Mouse (Mus musculus): ENCODE measurements around the gene Il12rb1.

Il12rb1 gene

DNA sequence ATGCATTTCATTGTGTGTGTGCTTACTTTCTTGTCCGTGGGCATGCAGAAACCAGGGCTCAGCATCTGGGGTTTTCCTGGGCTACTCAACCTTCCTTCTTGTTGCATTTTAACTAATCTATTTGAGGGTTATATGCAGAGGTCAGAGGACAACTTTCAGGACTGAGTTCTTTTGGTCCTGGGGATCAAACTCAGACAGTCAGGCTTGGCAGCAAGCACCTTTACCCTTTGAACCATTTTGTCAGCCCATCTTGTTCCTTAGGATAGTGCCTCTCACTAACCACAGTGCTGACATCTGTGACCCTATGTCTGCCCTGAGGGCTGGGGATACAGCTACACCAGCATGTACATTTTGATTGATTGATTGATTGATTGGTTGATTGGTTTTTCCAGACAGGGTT lies 19.5 kb downstream of the Il12rb1 start:
- no peak for DNase-seq (ENCODE audit: low read depth, low spot score)

DNA sequence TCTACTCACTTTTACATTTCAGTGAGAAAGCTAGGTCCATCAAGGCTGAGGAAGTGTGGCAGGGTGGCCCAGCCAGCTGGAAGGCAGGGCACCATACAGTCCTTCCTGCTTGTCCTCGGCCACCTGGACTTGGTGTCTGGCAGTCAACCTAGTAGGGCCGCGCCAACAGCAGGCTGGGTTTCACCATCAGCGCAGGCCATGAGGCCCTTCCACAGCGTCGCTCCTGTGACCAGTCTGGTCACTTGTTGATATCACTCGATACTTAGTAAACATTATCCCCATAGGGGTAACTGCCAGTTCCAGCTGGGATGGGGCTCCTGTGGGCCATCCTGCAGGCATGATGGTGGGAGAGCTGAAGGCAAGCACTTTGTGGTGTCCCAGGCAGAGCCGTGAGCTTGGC lies 23.3 kb downstream of the Il12rb1 start:
- DNase-seq (ENCODE audit: low read depth, low spot score): no peak

DNA sequence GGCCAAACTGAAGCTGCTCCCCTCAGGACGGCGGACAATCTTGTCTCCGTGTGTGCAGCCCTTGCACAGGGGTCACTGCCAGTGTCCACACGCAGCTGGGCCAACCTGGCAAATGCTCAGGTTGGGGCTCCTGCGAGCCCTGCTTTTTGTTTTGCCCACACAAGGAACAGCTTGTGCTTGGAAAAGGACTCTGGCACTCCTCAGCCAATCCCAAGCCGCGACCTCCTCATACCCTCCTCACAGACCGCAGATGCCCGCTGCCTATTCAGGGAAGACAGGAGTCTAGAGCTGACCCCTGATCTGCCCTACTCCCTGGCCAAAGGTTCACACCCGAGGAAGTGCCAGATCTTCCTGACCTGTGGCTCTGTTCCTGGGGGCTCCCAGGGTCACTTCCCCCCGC lies 24.1 kb downstream of the Il12rb1 start:
- DNase-seq (ENCODE audit: low read depth, low spot score): no peak

- DNase-seq (ENCODE audit: low read depth, low spot score): peak; percentile 65
Measured at GRCm38 (mm10) chr8:70833018-70833482, 24.8 kb downstream of the Il12rb1 start.

DNA sequence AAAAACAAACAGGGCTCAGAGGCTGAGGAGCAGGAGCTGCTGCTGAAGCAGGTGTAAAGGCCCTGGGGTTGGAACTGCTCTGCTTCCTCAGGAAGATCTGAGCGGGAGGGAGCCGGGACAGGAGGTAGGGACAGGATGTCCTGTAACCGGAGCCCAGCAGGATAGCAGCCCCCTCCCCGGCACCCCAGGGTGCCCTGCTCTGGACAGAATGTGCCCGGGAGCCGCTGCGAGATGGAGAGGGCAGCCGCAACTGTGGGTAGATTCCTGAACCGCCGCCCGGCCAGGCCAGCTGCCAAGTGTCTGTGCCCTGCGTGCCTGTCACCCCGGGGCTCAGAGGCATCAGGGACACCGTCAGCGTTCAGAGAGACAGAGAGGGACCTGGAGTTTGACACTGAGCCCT lies 25.3 kb downstream of the Il12rb1 start:
- DNase-seq (ENCODE audit: low read depth, low spot score): no peak

DNA sequence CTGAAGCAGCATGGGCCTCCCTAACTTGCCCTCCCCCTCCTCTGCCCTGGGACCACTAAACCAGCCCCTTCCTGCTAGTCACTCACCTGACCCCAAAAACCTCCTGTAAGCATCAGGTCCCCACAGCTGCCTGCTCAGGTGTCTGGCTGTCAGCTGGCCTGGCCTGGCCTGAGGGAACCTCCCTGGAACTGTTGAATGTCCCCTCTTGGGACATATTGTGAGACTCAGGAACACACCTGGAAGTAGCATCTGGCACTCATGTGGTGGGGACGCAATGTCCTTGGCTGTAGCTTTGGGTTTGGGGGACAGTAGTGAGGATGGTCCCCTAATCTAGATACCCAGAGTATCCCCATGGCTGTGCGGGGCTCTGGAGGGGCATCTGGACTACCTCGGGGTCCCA lies 25.8 kb downstream of the Il12rb1 start:
- no peak for DNase-seq (ENCODE audit: low read depth, low spot score)

DNA sequence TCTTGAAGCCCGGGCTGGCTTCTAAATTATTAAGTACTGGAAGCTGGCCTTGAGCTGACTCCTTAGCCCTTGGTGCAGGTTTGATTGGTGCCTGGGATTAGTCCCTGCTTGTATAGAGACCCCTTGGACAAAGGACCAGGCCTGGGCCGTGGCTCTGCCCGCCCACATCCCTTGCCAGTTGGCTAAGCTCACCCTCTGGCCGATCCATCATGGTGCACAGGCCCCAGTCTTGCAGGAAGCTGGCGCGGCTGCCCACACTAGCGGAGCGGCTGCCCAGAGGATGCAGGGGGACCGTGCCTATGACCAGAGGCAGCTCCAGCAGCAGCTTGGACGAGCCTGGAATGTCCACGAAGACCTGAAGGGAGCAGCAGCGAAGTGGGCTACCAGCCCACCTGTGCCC lies 28.4 kb downstream of the Il12rb1 start:
- DNase-seq (ENCODE audit: low read depth, low spot score): no peak

DNA sequence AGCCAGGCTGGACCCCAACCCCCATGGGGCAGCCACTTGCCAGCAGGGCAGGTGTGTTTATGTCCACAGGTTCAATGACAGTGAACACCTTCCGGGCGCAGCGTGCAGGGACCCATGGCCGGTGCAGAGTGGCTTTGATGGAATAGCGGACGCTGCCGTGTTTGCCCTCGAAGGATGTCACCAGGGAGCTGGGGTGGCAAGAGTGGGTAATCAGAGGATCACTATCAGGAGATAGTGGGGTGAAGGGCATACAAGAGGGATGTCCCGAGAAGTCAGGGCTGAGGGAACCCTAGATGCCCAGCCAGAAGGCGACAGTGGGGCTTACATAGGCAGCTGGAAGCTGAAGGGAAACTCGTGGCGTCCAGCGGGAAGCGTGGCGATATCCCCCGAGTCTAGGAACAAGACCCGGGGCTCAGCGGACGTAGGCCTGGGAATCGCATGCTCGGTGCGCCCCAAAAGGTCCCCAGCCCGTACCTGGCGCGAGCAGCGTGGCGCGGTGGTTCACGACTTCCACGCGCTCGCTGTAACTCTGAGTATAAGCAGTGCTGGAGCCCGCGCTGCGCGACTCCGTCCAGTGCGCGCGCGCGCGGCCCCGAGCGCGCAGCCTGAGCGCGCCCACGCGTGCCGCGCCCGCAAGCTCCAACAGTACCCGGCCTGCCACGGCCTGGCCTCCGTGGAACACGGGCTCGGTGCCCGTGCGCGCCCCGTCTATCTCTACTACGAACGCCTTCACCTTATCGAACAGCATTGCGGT lies 30.6 kb downstream of the Il12rb1 start:
- no peak for DNase-seq (ENCODE audit: low read depth, low spot score)

GRCm38 (mm10) chr8:70839408-70840351 lies 31.4 kb downstream of the Il12rb1 start, which contains the start of gene Arrdc2:
TSS of gene Arrdc2 (minus strand) at chr8:70839720.
- peak; percentile 99 for DNase-seq (ENCODE audit: low read depth, low spot score)

DNA sequence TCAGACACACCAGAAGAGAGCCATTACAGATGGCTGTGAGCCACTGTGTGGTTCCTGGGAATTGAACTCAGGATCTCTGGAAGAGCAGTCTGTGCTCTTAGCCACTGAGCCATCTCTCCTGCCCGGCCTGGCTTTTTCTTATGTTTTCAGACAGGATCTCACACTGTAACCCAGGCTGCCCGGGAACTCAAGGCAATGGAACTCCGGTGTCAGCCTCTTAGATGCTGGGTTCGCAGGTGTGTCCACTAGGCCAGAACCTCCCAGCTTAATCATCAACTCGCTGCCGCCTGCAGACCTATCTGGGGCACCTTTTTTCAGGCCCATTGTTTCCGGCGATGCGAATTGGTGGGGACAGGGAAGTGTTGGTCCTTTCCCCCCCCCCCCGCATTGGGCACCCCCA lies 32.3 kb downstream of the Il12rb1 start:
- DNase-seq (ENCODE audit: low read depth, low spot score): no peak

- peak; percentile 90 for DNase-seq (ENCODE audit: low read depth, low spot score)
Measured at GRCm38 (mm10) chr8:70841147-70842072, 33.2 kb downstream of the Il12rb1 start.

DNA sequence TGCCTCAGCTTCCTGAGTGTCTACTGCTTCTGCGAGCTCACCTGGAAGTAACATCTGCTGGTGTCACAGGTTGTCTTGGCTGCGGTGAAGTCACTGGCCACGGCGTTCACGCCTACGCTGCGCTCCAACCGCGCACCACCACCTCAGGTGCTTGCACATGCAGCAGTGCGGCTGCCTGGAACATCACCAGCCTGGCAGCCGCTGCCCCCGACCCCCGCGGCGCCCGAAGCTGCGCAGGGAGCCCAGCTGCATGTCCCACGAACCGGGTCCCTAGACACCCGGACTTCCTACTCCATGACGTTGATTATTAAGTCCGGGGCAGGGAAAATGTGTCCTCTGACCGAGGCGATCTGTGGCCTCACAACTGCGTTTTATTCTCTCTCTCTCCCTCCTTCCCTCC lies 34.2 kb downstream of the Il12rb1 start:
- DNase-seq (ENCODE audit: low read depth, low spot score): no peak

GRCm38 (mm10) chr8:70843214-70843773 lies 35.0 kb downstream of the Il12rb1 start:
- DNase-seq (ENCODE audit: low read depth, low spot score): no peak

- no peak for DNase-seq (ENCODE audit: low read depth, low spot score)
Measured at GRCm38 (mm10) chr8:70843941-70844340, 35.7 kb downstream of the Il12rb1 start.

- peak; percentile 94 for DNase-seq (ENCODE audit: low read depth, low spot score)
Measured at GRCm38 (mm10) chr8:70844523-70844922, 36.3 kb downstream of the Il12rb1 start.

DNA sequence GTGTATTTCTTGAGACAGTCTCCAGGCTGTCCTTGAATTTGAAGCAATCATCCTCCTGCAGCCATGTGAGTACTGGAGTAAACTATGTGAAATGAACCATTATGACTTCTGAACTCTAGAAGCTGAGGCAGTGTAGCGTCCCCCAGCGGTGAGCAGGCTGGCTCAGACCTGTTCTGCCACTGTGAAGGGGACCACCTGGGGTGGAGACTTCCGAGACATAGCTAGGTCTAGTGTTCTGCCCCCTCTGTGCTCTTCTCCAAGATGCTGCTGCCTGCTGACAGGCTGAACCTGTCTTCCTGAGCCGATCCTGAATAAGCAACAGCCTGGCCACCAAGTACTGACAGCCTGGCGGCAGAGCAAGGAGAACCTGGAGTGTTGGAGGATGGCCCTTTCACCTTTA lies 36.9 kb downstream of the Il12rb1 start:
- DNase-seq (ENCODE audit: low read depth, low spot score): no peak

DNA sequence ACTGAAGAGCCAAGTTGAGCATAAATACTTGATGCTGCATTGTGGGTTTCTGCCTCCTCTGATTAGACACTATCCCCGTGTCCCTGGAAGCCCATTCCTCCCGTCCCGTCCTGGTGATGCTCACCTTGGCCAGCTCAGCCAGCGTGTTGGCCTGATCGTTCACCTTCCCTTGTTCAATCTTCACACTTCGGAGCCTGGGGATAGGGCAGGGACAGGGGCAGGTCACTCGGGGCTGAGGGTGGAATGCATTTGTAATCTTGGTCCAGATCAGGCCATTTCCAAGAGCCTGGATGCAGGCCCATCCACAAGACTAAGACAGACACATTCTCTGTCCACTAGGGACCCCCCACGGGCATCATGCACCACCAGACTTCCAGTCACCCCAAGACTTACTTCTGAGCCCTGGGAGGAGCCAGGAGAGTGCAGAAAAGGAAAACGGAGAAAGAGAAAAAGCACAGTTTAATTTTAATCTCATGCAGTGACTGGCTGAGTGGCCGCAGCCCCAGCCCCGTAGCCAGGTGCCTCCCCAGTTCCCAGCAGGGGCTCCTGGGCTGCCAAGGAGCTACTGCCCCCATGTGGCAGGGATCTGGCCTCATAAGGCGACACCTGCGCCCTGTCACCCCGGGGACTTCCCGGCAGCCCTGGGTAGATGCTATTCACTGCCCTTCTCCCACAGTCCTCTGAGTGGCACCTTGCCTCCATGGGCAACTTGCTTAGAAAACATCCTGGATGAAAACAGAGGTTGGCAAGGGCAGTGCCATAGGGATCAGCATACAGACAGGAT lies 38.3 kb downstream of the Il12rb1 start:
- DNase-seq (ENCODE audit: low read depth, low spot score): peak; percentile 70

GRCm38 (mm10) chr8:70849333-70849990 lies 41.2 kb downstream of the Il12rb1 start:
- no peak for DNase-seq (ENCODE audit: low read depth, low spot score)

- no peak for DNase-seq (ENCODE audit: low read depth, low spot score)
Measured at GRCm38 (mm10) chr8:70850132-70850845, 42.0 kb downstream of the Il12rb1 start.

Measured in CD4-positive, CD25-positive, alpha-beta regulatory T cell, adult 2 months (primary cell).